Mouse (Mus musculus) forelimb bud, embryonic 11.5 days (tissue): ENCODE measurements around the gene 4930442H23Rik.

ENCODE experiments used
- DNase-seq: peaks from one replicate; pipeline ENCODE4 v3.0.0-alpha.2; 2012; ENCODE audit warnings: low read depth, low spot score

4930442H23Rik gene

GRCm38 (mm10) chr10:81145778-81146177 lies 37.9 kb downstream of the 4930442H23Rik start:
- no peak for DNase-seq

GRCm38 (mm10) chr10:81145307-81145706 lies 38.3 kb downstream of the 4930442H23Rik start:
- no peak for DNase-seq

- DNase-seq = no peak
These were observed 39.0 kb downstream of the 4930442H23Rik start for GRCm38 (mm10) chr10:81144667-81145066.

GRCm38 (mm10) chr10:81143845-81144437 lies 39.7 kb downstream of the 4930442H23Rik start:
- no peak for DNase-seq

- no peak for DNase-seq
These were observed 40.5 kb downstream of the 4930442H23Rik start for GRCm38 (mm10) chr10:81143157-81143633.

GRCm38 (mm10) chr10:81142551-81142981 lies 41.1 kb downstream of the 4930442H23Rik start:
- no peak for DNase-seq

GRCm38 (mm10) chr10:81141455-81142210 lies 42.0 kb downstream of the 4930442H23Rik start:
- no peak for DNase-seq

GRCm38 (mm10) chr10:81140717-81141454 lies 42.8 kb downstream of the 4930442H23Rik start:
- DNase-seq = no peak

- DNase-seq = no peak
These were observed 43.6 kb downstream of the 4930442H23Rik start for GRCm38 (mm10) chr10:81140005-81140404.

- no peak for DNase-seq
These were observed 44.2 kb downstream of the 4930442H23Rik start for GRCm38 (mm10) chr10:81139529-81139846.

- DNase-seq = no peak
These were observed 44.7 kb downstream of the 4930442H23Rik start for GRCm38 (mm10) chr10:81138821-81139528.

GRCm38 (mm10) chr10:81138131-81138782 lies 45.4 kb downstream of the 4930442H23Rik start:
- no peak for DNase-seq

GRCm38 (mm10) chr10:81137252-81138130 lies 46.2 kb downstream of the 4930442H23Rik start:
- DNase-seq = peak; percentile 99

- DNase-seq = no peak
These were observed 46.9 kb downstream of the 4930442H23Rik start for GRCm38 (mm10) chr10:81136706-81137231.

GRCm38 (mm10) chr10:81135831-81136705 lies 47.6 kb downstream of the 4930442H23Rik start:
- peak; percentile 60 for DNase-seq

GRCm38 (mm10) chr10:81134966-81135681 lies 48.5 kb downstream of the 4930442H23Rik start, which contains the start of gene Zbtb7a:
Zbtb7a (plus strand) TSS chr10:81135220.
- no peak for DNase-seq

- DNase-seq = no peak
These were observed 49.5 kb downstream of the 4930442H23Rik start for GRCm38 (mm10) chr10:81134181-81134587.
